8 mouse cellular contexts compared by ENCODE assay signal in genomic region chr3:131107301-131108093, GRCm38 (mm10). TPM values are rescaled to one million over a fixed set of nuclear protein-coding genes. Genes with fewer than 3 reads are reported as not detected.
A peak's percentile ranks its signal among the peaks of the same experiment; 100 is the strongest.
DNase-seq lines count a peak whose midpoint lies in the region; ATAC-seq and TF ChIP-seq lines count a peak whose summit lies in the region.

No protein-coding gene starts in this region.

- peaks cover 61% of the 10 kb centered on the region for H3K27me3 ChIP-seq in forebrain, embryonic 12.5 days
- H3K27me3 ChIP-seq in limb, embryonic 14.5 days (ENCODE audit: control insufficient read depth, insufficient read depth, low read length), result peaks cover 38% of the 10 kb centered on the region; the same call in 1 of the 2 replicates

- H3K4me1 ChIP-seq in forebrain, embryonic 12.5 days, result peaks cover 50% of the 10 kb centered on the region
- peaks cover 27% of the 10 kb centered on the region for H3K4me1 ChIP-seq in limb, embryonic 14.5 days (ENCODE audit: control insufficient read depth, insufficient read depth, low read length)

- H3K36me3 ChIP-seq in forebrain, embryonic 12.5 days (replicated peaks), result no peaks in the 10 kb centered on the region
- H3K36me3 ChIP-seq in limb, embryonic 14.5 days (ENCODE audit: control insufficient read depth, insufficient read depth, low read length), result no peaks in the 10 kb centered on the region

- no peak for TF ChIP-seq POLR2A in limb, embryonic 14.5 days (IDR thresholded peaks at IDR 0.05; ENCODE audit: borderline replicate concordance, extremely low read depth, insufficient read depth, insufficient read length)

- H3K9me3 ChIP-seq in forebrain, embryonic 12.5 days, result no peaks in the 10 kb centered on the region
- H3K9me3 ChIP-seq in limb, embryonic 14.5 days (ENCODE audit: control insufficient read depth, low read length), result no peaks in the 10 kb centered on the region

- H3K4me2 ChIP-seq in forebrain, embryonic 12.5 days, result peak overlapping the region; percentile 75
- peak overlapping the region; percentile 91 for H3K4me2 ChIP-seq in limb, embryonic 14.5 days (replicated peaks; ENCODE audit: low read depth, low read length, severe bottlenecking)

- DNase-seq in heart, adult 11 months, result peak; percentile 83
- DNase-seq in heart, adult 9 months (ENCODE audit: low spot score in 2 of 2), result no peak
- peak; percentile 55 for DNase-seq in CD4-positive helper T cell, adult 2 months (ENCODE audit: low read depth, low spot score)
- no peak for DNase-seq in limb, embryonic 14.5 days (ENCODE audit: low spot score)
- no peak for DNase-seq in layer of hippocampus, postnatal 36 days
- DNase-seq in gastrocnemius, postnatal 10 days, result no peak
- DNase-seq in frontal cortex, postnatal 10 days (ENCODE audit: low spot score in 2 of 2), result no peak

- no peak for ATAC-seq in forebrain, embryonic 12.5 days (ENCODE audit: low FRiP score)
- no peak for ATAC-seq in limb, embryonic 14.5 days (ENCODE audit: low FRiP score, low read depth)

- under 1% methylated on average over 34 of the region's 34 CpGs for WGBS in forebrain, embryonic 12.5 days
- WGBS in limb, embryonic 14.5 days, result 1% methylated on average over 34 of the region's 34 CpGs

- H3K4me3 ChIP-seq in forebrain, embryonic 12.5 days (replicated peaks), result peak overlapping the region; percentile 41
- peak overlapping the region; percentile 42 for H3K4me3 ChIP-seq in limb, embryonic 14.5 days (replicated peaks; ENCODE audit: low read length)

- H3K9ac ChIP-seq in forebrain, embryonic 12.5 days, result peak overlapping the region; percentile 56
- 0 out of 2 replicates have a peak overlapping the region, but pooled peaks have one; percentile 4 for H3K9ac ChIP-seq in limb, embryonic 14.5 days (ENCODE audit: low read depth, low read length, severe bottlenecking)

- H3K27ac ChIP-seq in forebrain, embryonic 12.5 days, result peak overlapping the region; percentile 56; the same call in 1 of the 2 replicates
- no peak overlapping the region for H3K27ac ChIP-seq in limb, embryonic 14.5 days (replicated peaks; ENCODE audit: low read depth, low read length)

RNA-seq across cellular contexts. Expression of gene Lef1, which starts 2.8 kb away (rescaled TPM):
- 48.5 and 55.1 TPM in 2 replicates for polyA plus RNA-seq in forebrain, embryonic 12.5 days (2016; fragmentation: Nextera tagmentation; extraction: Ambion mirVana)
- 30.8 and 41.9 TPM in 2 replicates for polyA plus RNA-seq in limb, embryonic 14.5 days (2012; rRNA removed)
- polyA plus RNA-seq in limb, embryonic 14.5 days (2014; fragmentation: Nextera tagmentation; extraction: Ambion mirVana), result 39.9 and 44.3 TPM in 2 replicates
- 1 to 10 TPM; 5.5 to 6.7 TPM for total RNA-seq in layer of hippocampus, postnatal 36 days (2021)
- total RNA-seq in gastrocnemius, postnatal 10 days (2021), result 1 to 10 TPM in 1 of 2 experiments, under 1 TPM in 1; 0.28 to 1.1 TPM

Comparison
In these comparisons a context has a peak if more than half of its experiments do, and no peak if none do; other contexts are left out.
1. DNase-seq: peak in heart, adult 11 months (single experiment) and CD4-positive helper T cell, adult 2 months (single experiment); none in heart, adult 9 months (0 of 2), limb, embryonic 14.5 days (single experiment), layer of hippocampus, postnatal 36 days (0 of 2), gastrocnemius, postnatal 10 days (single experiment) and frontal cortex, postnatal 10 days (0 of 2).